Mouse (Mus musculus) liver, embryonic 12.5 days (tissue): ENCODE data around the gene Slc30a3. TPM values are rescaled to one million over a fixed set of nuclear protein-coding genes. Genes with fewer than 3 reads are reported as not detected.

ENCODE experiments used
- ATAC-seq: fragments of 200-750 bp; cut with Nextera tagmentation; 2 replicates; pipeline ENCODE4 v1.8.0; 2017; ENCODE audit warnings: moderate number of reproducible peaks, mild to moderate bottlenecking, moderate library complexity
- H3K27ac ChIP-seq: fragments of 300-500 bp; sonication (generic); 2 replicates; pipeline ENCODE4 v1.5.1; 2016; ENCODE audit warnings: mild to moderate bottlenecking
- H3K27me3 ChIP-seq: fragments of 300-500 bp; sonication (generic); replicated peaks from 2 replicates; pipeline ENCODE4 v1.6.1; 2016; ENCODE audit warnings: mild to moderate bottlenecking, moderate library complexity
- H3K36me3 ChIP-seq: fragments of 300-500 bp; sonication (generic); 2 replicates; pipeline ENCODE4 v1.6.1; 2016; ENCODE audit warnings: mild to moderate bottlenecking, moderate library complexity
- H3K4me1 ChIP-seq: fragments of 300-500 bp; sonication (generic); 2 replicates; pipeline ENCODE4 v1.6.1; 2016
- H3K4me2 ChIP-seq: fragments of 300-500 bp; sonication (generic); 2 replicates; pipeline ENCODE4 v1.6.1; 2016; ENCODE audit warnings: mild to moderate bottlenecking, moderate library complexity
- H3K4me3 ChIP-seq: fragments of 300-500 bp; sonication (generic); 2 replicates; pipeline ENCODE4 v1.5.1; 2016; ENCODE audit warnings: mild to moderate bottlenecking, moderate library complexity
- H3K9ac ChIP-seq: fragments of 300-500 bp; sonication (generic); 2 replicates; pipeline ENCODE4 v1.6.1; 2016; ENCODE audit warnings: mild to moderate bottlenecking, moderate library complexity
- H3K9me3 ChIP-seq: fragments of 300-500 bp; sonication (generic); replicated peaks from 2 replicates; pipeline ENCODE4 v1.6.1; 2016; ENCODE audit warnings: mild to moderate bottlenecking, moderate library complexity
- WGBS: fragments of 180-500 bp; shearing (Covaris S2); methylation state at CpG from one replicate; pipeline ENCODE4 v1.1.7; 2016; ENCODE audit not compliant: insufficient replicate concordance; 5-methylcytosine and 5-hydroxymethylcytosine counted together
- polyA plus RNA-seq: library from polyadenylated mRNA; unstranded; fragments of >200 nt; fragmentation: Nextera tagmentation; extraction: Ambion mirVana; gene quantifications from 2 replicates; pipeline ENCODE4 v1.2.1, GENCODE M21; 2016

Slc30a3 gene
- 0.26 and 0.48 TPM in 2 replicates for polyA plus RNA-seq

- no peak within 1 kb of the TSS for H3K9ac ChIP-seq
- 81% methylated on average over 18 of the region's 18 CpGs for WGBS
- H3K4me2 ChIP-seq: no peak within 1 kb of the TSS
- H3K4me3 ChIP-seq: no peak within 1 kb of the TSS
- no peak for ATAC-seq
- H3K36me3 ChIP-seq: no peaks in the 10 kb centered on the region
- no peaks in the 10 kb centered on the region for H3K9me3 ChIP-seq
- H3K4me1 ChIP-seq: no peaks in the 10 kb centered on the region
- peaks cover 36% of the 10 kb centered on the region for H3K27me3 ChIP-seq
- no peak within 1 kb of the TSS for H3K27ac ChIP-seq
Measured at GRCm38 (mm10) chr5:31108000-31108490, at the start of gene Slc30a3. Slc30a3 (minus strand) TSS chr5:31108237.

- Histone ChIP-seq H3K9ac (peak within 1 kb of the TSS; percentile 74), H3K4me1 (peaks cover 19% of the 10 kb centered on the region), H3K36me3 (peaks cover 46% of the 10 kb centered on the region), H3K4me2 (peak within 1 kb of the TSS; percentile 84), H3K27me3 (no peaks in the 10 kb centered on the region), H3K4me3 (peak within 1 kb of the TSS; percentile 72), H3K9me3 (no peaks in the 10 kb centered on the region), H3K27ac (peak within 1 kb of the TSS; percentile 69)
- ATAC-seq: peak; percentile 91
- WGBS: 2% methylated on average over 19 of the region's 19 CpGs
Measured at GRCm38 (mm10) chr5:31154152-31154553, 46.1 kb upstream of the Slc30a3 start, which contains the start of gene Mpv17. Mpv17 (minus strand) TSS chr5:31154251.

- Histone ChIP-seq H3K4me3 (peak overlapping the region; percentile 72), H3K9me3 (no peaks in the 10 kb centered on the region), H3K9ac (peak overlapping the region; percentile 74), H3K4me2 (peak overlapping the region; percentile 84), H3K4me1 (peaks cover 19% of the 10 kb centered on the region), H3K27me3 (no peaks in the 10 kb centered on the region), H3K27ac (peak overlapping the region; percentile 69), H3K36me3 (peaks cover 42% of the 10 kb centered on the region)
- peak; percentile 19 for ATAC-seq
- WGBS: 33% methylated on average over 6 of the region's 6 CpGs
Measured at GRCm38 (mm10) chr5:31153516-31154151, 45.6 kb upstream of the Slc30a3 start.

- Histone ChIP-seq H3K4me3 (no peak overlapping the region), H3K4me1 (peaks cover 19% of the 10 kb centered on the region), H3K4me2 (no peak overlapping the region), H3K9me3 (no peaks in the 10 kb centered on the region), H3K36me3 (peaks cover 25% of the 10 kb centered on the region), H3K27me3 (no peaks in the 10 kb centered on the region), H3K27ac (no peak overlapping the region), H3K9ac (no peak overlapping the region)
- 59% methylated on average over 3 of the region's 3 CpGs for WGBS
- no peak for ATAC-seq
Measured at GRCm38 (mm10) chr5:31151746-31152145, 43.7 kb upstream of the Slc30a3 start.

GRCm38 (mm10) chr5:31149781-31150180, 41.7 kb upstream of the Slc30a3 start:
- Histone ChIP-seq H3K9ac (no peak overlapping the region), H3K4me2 (no peak overlapping the region), H3K9me3 (no peaks in the 10 kb centered on the region), H3K36me3 (peaks cover 21% of the 10 kb centered on the region), H3K4me3 (no peak overlapping the region), H3K27me3 (no peaks in the 10 kb centered on the region), H3K27ac (no peak overlapping the region), H3K4me1 (peaks cover 13% of the 10 kb centered on the region)
- 79% methylated on average over 4 of the region's 4 CpGs for WGBS
- ATAC-seq: no peak

- Histone ChIP-seq H3K27me3 (peaks cover 62% of the 10 kb centered on the region), H3K9me3 (no peaks in the 10 kb centered on the region), H3K4me1 (no peaks in the 10 kb centered on the region), H3K36me3 (peaks cover 13% of the 10 kb centered on the region), H3K27ac (no peak overlapping the region), H3K9ac (no peak overlapping the region), H3K4me3 (no peak overlapping the region), H3K4me2 (no peak overlapping the region)
- WGBS: 11% methylated on average over 9 of the region's 9 CpGs
- no peak for ATAC-seq
Measured at GRCm38 (mm10) chr5:31138968-31139425, 31.0 kb upstream of the Slc30a3 start.

- Histone ChIP-seq H3K27ac (no peak within 1 kb of the TSS), H3K4me2 (peak within 1 kb of the TSS; percentile 14; the same call in 1 of the 2 replicates), H3K4me1 (no peaks in the 10 kb centered on the region), H3K9me3 (no peaks in the 10 kb centered on the region), H3K9ac (no peak within 1 kb of the TSS), H3K4me3 (0 out of 2 replicates have a peak within 1 kb of the TSS, but pooled peaks have one; percentile 6), H3K36me3 (peaks cover 12% of the 10 kb centered on the region; the same call in 1 of the 2 replicates), H3K27me3 (peaks cover 68% of the 10 kb centered on the region)
- WGBS: 5% methylated on average over 52 of the region's 52 CpGs
- no peak for ATAC-seq
Measured at GRCm38 (mm10) chr5:31138241-31138967, 30.4 kb upstream of the Slc30a3 start, which contains the start of gene Ucn. Ucn (minus strand) TSS chr5:31138829.

- Histone ChIP-seq H3K4me3 (0 out of 2 replicates have a peak overlapping the region, but pooled peaks have one; percentile 6), H3K4me2 (0 out of 2 replicates have a peak overlapping the region, but pooled peaks have one; percentile 14), H3K27me3 (peaks cover 76% of the 10 kb centered on the region), H3K27ac (no peak overlapping the region), H3K4me1 (no peaks in the 10 kb centered on the region), H3K36me3 (peaks cover 10% of the 10 kb centered on the region; the same call in 1 of the 2 replicates), H3K9me3 (no peaks in the 10 kb centered on the region), H3K9ac (no peak overlapping the region)
- ATAC-seq: no peak
- WGBS: 2% methylated on average over 13 of the region's 13 CpGs
Measured at GRCm38 (mm10) chr5:31137658-31138057, 29.6 kb upstream of the Slc30a3 start.

- Histone ChIP-seq H3K4me1 (no peaks in the 10 kb centered on the region), H3K9ac (no peak overlapping the region), H3K27ac (no peak overlapping the region), H3K4me3 (no peak overlapping the region), H3K4me2 (no peak overlapping the region), H3K36me3 (peaks cover 9% of the 10 kb centered on the region; the same call in 1 of the 2 replicates), H3K9me3 (no peaks in the 10 kb centered on the region), H3K27me3 (peaks cover 84% of the 10 kb centered on the region)
- WGBS: 3% methylated on average over 33 of the region's 33 CpGs
- ATAC-seq: no peak
Measured at GRCm38 (mm10) chr5:31136730-31137424, 28.8 kb upstream of the Slc30a3 start.

GRCm38 (mm10) chr5:31126050-31126449, 18.0 kb upstream of the Slc30a3 start:
- H3K9ac ChIP-seq: no peak overlapping the region
- no peaks in the 10 kb centered on the region for H3K36me3 ChIP-seq
- 27% methylated on average over 5 of the region's 5 CpGs for WGBS
- H3K4me1 ChIP-seq: no peaks in the 10 kb centered on the region
- H3K27ac ChIP-seq: no peak overlapping the region
- H3K9me3 ChIP-seq: no peaks in the 10 kb centered on the region
- H3K4me2 ChIP-seq: no peak overlapping the region
- H3K27me3 ChIP-seq: peaks cover 13% of the 10 kb centered on the region; the same call in 1 of the 2 replicates
- no peak overlapping the region for H3K4me3 ChIP-seq
- no peak for ATAC-seq

GRCm38 (mm10) chr5:31123481-31123880, 15.4 kb upstream of the Slc30a3 start:
- no peak overlapping the region for H3K27ac ChIP-seq
- 36% methylated on average over 2 of the region's 2 CpGs for WGBS
- no peak overlapping the region for H3K9ac ChIP-seq
- ATAC-seq: no peak
- H3K36me3 ChIP-seq: no peaks in the 10 kb centered on the region
- H3K27me3 ChIP-seq: peaks cover 7% of the 10 kb centered on the region; the same call in 1 of the 2 replicates
- H3K4me2 ChIP-seq: no peak overlapping the region
- H3K4me3 ChIP-seq: no peak overlapping the region
- H3K4me1 ChIP-seq: no peaks in the 10 kb centered on the region
- H3K9me3 ChIP-seq: no peaks in the 10 kb centered on the region
